Mouse (Mus musculus): ENCODE results near the gene Tbxa2r. TPM values are rescaled to one million over a fixed set of nuclear protein-coding genes. Genes with fewer than 3 reads are reported as not detected.

The Tbxa2r gene
- polyA plus RNA-seq, 1 experiment = 68.1 TPM

DNA sequence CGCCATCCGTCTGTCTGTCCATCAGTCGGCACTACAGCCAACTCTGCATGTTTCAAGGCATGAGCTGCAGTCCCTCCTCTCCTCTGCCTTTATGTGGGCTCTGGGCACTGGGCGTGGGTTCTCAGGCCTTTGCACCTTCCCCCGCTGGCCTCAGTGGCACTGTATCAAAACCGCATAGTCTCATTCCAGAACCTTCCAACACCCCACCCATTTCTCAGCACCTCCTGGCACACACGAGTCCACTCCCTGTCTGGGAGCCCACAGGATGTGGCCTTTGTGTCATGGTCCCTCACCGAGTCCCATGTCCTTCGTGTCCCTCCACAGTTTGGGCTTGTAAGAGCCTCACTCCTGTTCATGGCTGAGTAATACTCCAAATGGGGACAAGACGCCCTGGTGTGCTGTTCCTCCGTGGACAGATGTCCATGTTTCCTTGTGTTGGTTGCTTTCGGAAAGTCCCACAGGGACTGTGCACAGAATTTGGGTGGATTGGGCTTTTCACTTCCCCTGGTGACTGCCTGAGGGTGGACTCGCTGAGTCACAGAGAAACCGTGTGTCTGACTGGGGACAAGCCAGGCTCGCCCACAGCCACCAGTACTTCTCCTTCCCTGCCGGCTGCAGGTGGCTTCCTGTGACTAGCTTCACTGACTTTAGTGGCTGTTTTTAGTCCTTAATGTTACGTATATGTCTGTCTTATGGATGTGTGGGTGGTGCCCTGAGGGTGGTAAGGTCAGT is 30.0 kb upstream of the Tbxa2r start:
- Histone ChIP-seq H3K36me3 (ENCODE audit: control insufficient read depth, insufficient read depth, low read length) (no peaks in the 10 kb centered on the region), H3K4me3 (ENCODE audit: extremely low read depth, insufficient read depth, insufficient read length) (no peak overlapping the region; the same call in 1 of the 2 replicates), H3K4me1 (ENCODE audit: control insufficient read depth, insufficient read depth, insufficient read length) (peaks cover 94% of the 10 kb centered on the region), H3K27ac (ENCODE audit: insufficient read depth, low read length) (peak overlapping the region; percentile 93), H3K27me3 (ENCODE audit: control insufficient read depth, insufficient read depth, low read length) (no peaks in the 10 kb centered on the region)
- no peak for TF ChIP-seq POLR2A (IDR thresholded peaks at IDR 0.05; ENCODE audit: low read depth, low read length)
- WGBS = 26% methylated on average over 17 of the region's 17 CpGs
- peak in 1 of 2 experiments; percentile 74 for DNase-seq (ENCODE audit: low read depth in 1 of 2, low spot score in 2 of 2)

DNA sequence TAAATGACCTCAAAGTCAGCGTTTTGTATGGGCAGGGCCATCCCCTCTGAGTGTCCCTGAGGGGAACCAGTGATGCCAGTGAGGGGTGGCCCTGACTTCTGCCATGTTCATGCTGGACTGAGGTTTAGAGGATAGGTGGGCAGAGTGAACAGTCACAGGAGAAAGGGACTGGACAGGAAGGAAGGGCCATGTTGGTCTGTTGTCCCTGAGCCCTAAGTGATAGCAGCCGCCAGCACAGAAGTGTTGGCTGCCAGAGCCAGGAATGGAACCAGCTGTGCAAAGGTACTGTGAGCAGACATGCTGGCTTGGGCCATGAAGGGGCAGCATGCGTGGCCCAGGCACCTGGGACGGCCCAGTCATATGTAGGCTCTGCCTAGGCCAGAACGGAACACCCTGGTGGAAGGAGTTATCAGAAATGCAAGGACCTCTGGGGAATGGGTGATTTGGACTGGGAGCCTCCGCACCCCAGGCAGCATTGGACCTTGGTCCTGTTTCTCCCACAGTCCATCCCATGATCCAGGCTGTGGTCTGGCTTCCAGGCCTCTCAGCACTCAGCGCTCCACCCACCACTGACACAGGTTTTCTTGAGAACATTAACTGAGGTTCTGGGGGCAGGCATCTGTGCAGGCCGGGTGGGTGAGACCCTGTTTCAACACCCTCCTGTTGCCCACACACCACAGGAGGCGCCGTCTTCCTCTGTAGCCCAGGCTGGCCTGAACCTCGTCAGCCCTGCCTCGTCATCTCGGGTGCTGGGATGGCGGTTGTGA is 28.8 kb upstream of the Tbxa2r start:
- H3K4me1 ChIP-seq (ENCODE audit: control insufficient read depth, insufficient read depth, insufficient read length) = peaks cover 92% of the 10 kb centered on the region
- no peaks in the 10 kb centered on the region for H3K36me3 ChIP-seq (ENCODE audit: control insufficient read depth, insufficient read depth, low read length)
- TF ChIP-seq POLR2A (IDR thresholded peaks at IDR 0.05; ENCODE audit: low read depth, low read length) (no peak), CTCF (IDR thresholded peaks at IDR 0.05; ENCODE audit: extremely low read depth, insufficient read depth, insufficient read length, insufficient replicate concordance) (no peak)
- no peaks in the 10 kb centered on the region for H3K27me3 ChIP-seq (ENCODE audit: control insufficient read depth, insufficient read depth, low read length)
- H3K27ac ChIP-seq (ENCODE audit: insufficient read depth, low read length) = peak overlapping the region; percentile 93
- WGBS = 78% methylated on average over 14 of the region's 14 CpGs
- no peak for DNase-seq (ENCODE audit: low read depth in 1 of 2, low spot score in 2 of 2)
- H3K4me3 ChIP-seq (ENCODE audit: extremely low read depth, insufficient read depth, insufficient read length) = no peak overlapping the region

DNA sequence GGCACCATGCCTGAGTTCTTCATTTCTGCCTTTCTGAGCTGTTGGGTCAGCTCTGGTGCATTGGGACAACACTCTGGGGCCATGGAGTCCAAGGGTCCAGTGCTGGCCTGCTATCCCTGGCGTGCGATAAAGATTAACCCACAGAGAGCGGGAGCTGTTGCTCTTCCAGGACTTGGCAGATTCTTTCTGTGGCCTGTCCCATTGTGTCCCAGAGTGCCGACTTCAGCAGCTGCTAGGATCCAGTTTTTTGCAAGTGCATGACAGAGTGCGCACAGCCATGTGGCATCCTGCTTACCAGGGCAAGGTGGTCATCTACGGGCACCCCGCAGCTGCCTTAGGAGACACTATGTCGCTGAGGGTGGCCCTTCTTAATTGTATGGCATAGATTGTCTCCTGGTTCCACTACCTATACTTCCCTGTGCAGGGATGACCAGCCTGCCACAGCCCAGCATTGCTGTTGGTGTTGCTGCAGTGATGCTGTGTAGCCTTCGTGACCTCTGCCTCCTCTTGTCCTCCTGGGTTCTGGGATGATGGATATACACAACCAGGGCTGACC is 28.1 kb upstream of the Tbxa2r start:
- peak overlapping the region; percentile 93; the same call in 1 of the 2 replicates for H3K27ac ChIP-seq (ENCODE audit: insufficient read depth, low read length)
- peaks cover 87% of the 10 kb centered on the region for H3K4me1 ChIP-seq (ENCODE audit: control insufficient read depth, insufficient read depth, insufficient read length)
- H3K36me3 ChIP-seq (ENCODE audit: control insufficient read depth, insufficient read depth, low read length) = no peaks in the 10 kb centered on the region
- WGBS = 90% methylated on average over 9 of the region's 9 CpGs
- no peaks in the 10 kb centered on the region for H3K27me3 ChIP-seq (ENCODE audit: control insufficient read depth, insufficient read depth, low read length)
- DNase-seq (ENCODE audit: low read depth in 1 of 2, low spot score in 2 of 2) = no peak
- TF ChIP-seq POLR2A (IDR thresholded peaks at IDR 0.05; ENCODE audit: low read depth, low read length) (no peak), CTCF (IDR thresholded peaks at IDR 0.05; ENCODE audit: extremely low read depth, insufficient read depth, insufficient read length, insufficient replicate concordance) (no peak)
- H3K4me3 ChIP-seq (ENCODE audit: extremely low read depth, insufficient read depth, insufficient read length) = no peak overlapping the region

DNA sequence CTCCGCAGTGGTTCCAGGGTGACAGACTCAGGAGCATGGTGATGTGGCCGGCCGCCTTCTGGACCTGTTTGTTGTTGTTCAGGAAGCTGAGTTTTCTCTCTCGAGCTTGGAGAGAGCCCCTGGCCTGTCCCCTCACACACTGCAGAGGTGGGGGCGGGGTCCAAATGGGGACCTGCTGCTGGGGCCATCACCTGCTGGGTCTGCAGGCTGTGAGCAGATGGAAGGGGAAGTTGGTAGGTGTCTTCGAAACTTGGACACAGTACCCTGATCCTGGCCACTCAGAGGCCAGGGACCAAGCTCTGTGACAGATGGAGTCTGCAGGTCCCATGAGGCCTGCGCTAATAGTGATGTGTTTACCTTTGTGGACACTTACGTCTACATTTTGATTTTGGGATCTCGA is 27.2 kb upstream of the Tbxa2r start:
- 0 out of 2 replicates have a peak, but pooled peaks cover 3% of the 10 kb centered on the region for H3K36me3 ChIP-seq (ENCODE audit: control insufficient read depth, insufficient read depth, low read length)
- DNase-seq (ENCODE audit: low read depth in 1 of 2, low spot score in 2 of 2) = no peak
- no peaks in the 10 kb centered on the region for H3K27me3 ChIP-seq (ENCODE audit: control insufficient read depth, insufficient read depth, low read length)
- peaks cover 80% of the 10 kb centered on the region for H3K4me1 ChIP-seq (ENCODE audit: control insufficient read depth, insufficient read depth, insufficient read length)
- 63% methylated on average over 9 of the region's 9 CpGs for WGBS
- no peak overlapping the region for H3K27ac ChIP-seq (ENCODE audit: insufficient read depth, low read length)
- TF ChIP-seq CTCF (IDR thresholded peaks at IDR 0.05; ENCODE audit: extremely low read depth, insufficient read depth, insufficient read length, insufficient replicate concordance) (no peak), POLR2A (IDR thresholded peaks at IDR 0.05; ENCODE audit: low read depth, low read length) (no peak)
- no peak overlapping the region for H3K4me3 ChIP-seq (ENCODE audit: extremely low read depth, insufficient read depth, insufficient read length)

DNA sequence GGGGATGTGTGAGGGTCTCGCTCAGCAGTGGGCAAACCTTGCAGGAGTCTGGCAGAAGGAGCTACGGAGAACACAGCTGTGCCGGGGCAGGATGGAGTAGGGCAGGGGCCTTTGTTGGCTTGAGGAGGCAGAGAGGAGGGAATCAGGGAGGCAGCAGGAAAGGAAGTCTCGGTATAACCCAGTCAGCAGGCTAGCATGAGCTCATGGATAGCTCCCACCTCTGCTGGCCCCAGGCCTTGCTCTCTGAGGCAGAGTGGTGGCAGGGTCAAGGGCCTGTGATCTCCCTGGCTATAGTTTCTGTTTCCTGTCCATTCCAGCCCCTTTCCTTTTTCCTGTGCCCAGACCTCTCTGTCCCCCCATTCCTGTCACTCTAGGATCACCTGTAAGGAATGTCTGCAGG is 26.2 kb upstream of the Tbxa2r start:
- 76% methylated on average over 4 of the region's 4 CpGs for WGBS
- Histone ChIP-seq H3K36me3 (ENCODE audit: control insufficient read depth, insufficient read depth, low read length) (peaks cover 9% of the 10 kb centered on the region), H3K27ac (ENCODE audit: insufficient read depth, low read length) (peak overlapping the region; percentile 34; the same call in 1 of the 2 replicates), H3K4me1 (ENCODE audit: control insufficient read depth, insufficient read depth, insufficient read length) (peaks cover 72% of the 10 kb centered on the region), H3K27me3 (ENCODE audit: control insufficient read depth, insufficient read depth, low read length) (no peaks in the 10 kb centered on the region), H3K4me3 (ENCODE audit: extremely low read depth, insufficient read depth, insufficient read length) (no peak overlapping the region)
- no peak for DNase-seq (ENCODE audit: low read depth in 1 of 2, low spot score in 2 of 2)
- TF ChIP-seq POLR2A (IDR thresholded peaks at IDR 0.05; ENCODE audit: low read depth, low read length) = no peak
- TF ChIP-seq CTCF (IDR thresholded peaks at IDR 0.05; ENCODE audit: extremely low read depth, insufficient read depth, insufficient read length, insufficient replicate concordance) = no peak

DNA sequence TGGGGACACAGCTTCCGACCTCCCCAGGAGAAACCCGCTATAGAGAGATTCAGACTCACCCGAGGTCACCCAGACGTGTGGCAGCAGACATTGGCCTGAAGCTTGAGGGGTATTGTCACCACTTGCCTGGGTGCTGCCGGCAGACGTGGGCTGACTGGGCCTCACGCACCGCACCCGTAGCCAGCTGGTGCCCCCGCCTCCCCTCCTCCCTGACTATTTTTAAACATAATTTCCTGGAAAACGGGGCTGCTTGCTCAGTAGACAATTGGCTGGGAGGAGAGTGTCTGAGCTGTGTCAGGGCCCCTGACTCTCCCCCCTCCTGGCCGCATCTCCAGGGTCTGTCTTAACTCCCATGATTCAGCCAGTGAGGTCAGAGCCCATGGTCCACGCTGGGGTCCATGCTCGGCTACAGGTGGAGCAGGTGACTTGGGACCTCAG is 25.7 kb upstream of the Tbxa2r start:
- peaks cover 15% of the 10 kb centered on the region for H3K36me3 ChIP-seq (ENCODE audit: control insufficient read depth, insufficient read depth, low read length)
- no peaks in the 10 kb centered on the region for H3K27me3 ChIP-seq (ENCODE audit: control insufficient read depth, insufficient read depth, low read length)
- no peak for TF ChIP-seq POLR2A (IDR thresholded peaks at IDR 0.05; ENCODE audit: low read depth, low read length)
- TF ChIP-seq CTCF (IDR thresholded peaks at IDR 0.05; ENCODE audit: extremely low read depth, insufficient read depth, insufficient read length, insufficient replicate concordance) = no peak
- H3K4me3 ChIP-seq (ENCODE audit: extremely low read depth, insufficient read depth, insufficient read length) = no peak overlapping the region
- WGBS = 18% methylated on average over 14 of the region's 14 CpGs
- peak overlapping the region; percentile 11; the same call in 1 of the 2 replicates for H3K27ac ChIP-seq (ENCODE audit: insufficient read depth, low read length)
- peaks cover 67% of the 10 kb centered on the region for H3K4me1 ChIP-seq (ENCODE audit: control insufficient read depth, insufficient read depth, insufficient read length)
- no peak for DNase-seq (ENCODE audit: low read depth in 1 of 2, low spot score in 2 of 2)

Data from spleen, adult 2 months (tissue).